Mouse (Mus musculus): ENCODE data around the gene Hist1h2ad. TPM values are rescaled to one million over a fixed set of nuclear protein-coding genes. Genes with fewer than 3 reads are reported as not detected.

Gene Hist1h2ad
- polyA plus RNA-seq, 1 experiment from 2014 or later = 2.7 TPM

Small RNA genes within 50 kb of the gene (microRNA-seq; reads per million reads assigned to microRNA genes)
- not detected for gene Gm44297
- gene Gm44359 = not detected
- gene Gm44394 = not detected

Other genes with a start within 250 kb of the Hist1h2ad start
- 30.1 and 31.7 TPM in 2 replicates for gene Zfp322a, start 205.2 kb upstream of the Hist1h2ad start, polyA plus RNA-seq (2015; fragmentation: Nextera tagmentation; extraction: Ambion mirVana)
- 10.2 and 11.2 TPM in 2 replicates for gene Abt1, start 150.5 kb upstream of the Hist1h2ad start, polyA plus RNA-seq (2015; fragmentation: Nextera tagmentation; extraction: Ambion mirVana)
- 0.07 and 0.11 TPM in 2 replicates for gene Btn1a1, start 108.5 kb upstream of the Hist1h2ad start, polyA plus RNA-seq (2015; fragmentation: Nextera tagmentation; extraction: Ambion mirVana)
- gene Btn2a2, start 85.5 kb upstream of the Hist1h2ad start, polyA plus RNA-seq (2015; fragmentation: Nextera tagmentation; extraction: Ambion mirVana) = 0.12 TPM in 2 replicates
- gene Hist1h4h, start 43.3 kb upstream of the Hist1h2ad start, polyA plus RNA-seq (2015; fragmentation: Nextera tagmentation; extraction: Ambion mirVana) = 3.5 and 3.7 TPM in 2 replicates
- 2.5 and 3.6 TPM in 2 replicates for gene Hist1h2af, start 40.5 kb upstream of the Hist1h2ad start, polyA plus RNA-seq (2015; fragmentation: Nextera tagmentation; extraction: Ambion mirVana)
- gene Hist1h3g, start 39.0 kb upstream of the Hist1h2ad start, polyA plus RNA-seq (2015; fragmentation: Nextera tagmentation; extraction: Ambion mirVana) = 2.6 and 3.7 TPM in 2 replicates
- 0.65 and 0.94 TPM in 2 replicates for gene Hist1h2bh, start 31.0 kb upstream of the Hist1h2ad start, polyA plus RNA-seq (2015; fragmentation: Nextera tagmentation; extraction: Ambion mirVana)
- gene Hist1h3f, start 30.3 kb upstream of the Hist1h2ad start, polyA plus RNA-seq (2015; fragmentation: Nextera tagmentation; extraction: Ambion mirVana) = 0.44 and 0.60 TPM in 2 replicates
- 0.68 and 0.98 TPM in 2 replicates for gene Hist1h4f, start 22.7 kb upstream of the Hist1h2ad start, polyA plus RNA-seq (2015; fragmentation: Nextera tagmentation; extraction: Ambion mirVana)
- gene Hist1h1d, start 21.1 kb upstream of the Hist1h2ad start, polyA plus RNA-seq (2015; fragmentation: Nextera tagmentation; extraction: Ambion mirVana) = 0.28 and 0.42 TPM in 2 replicates
- 2.7 and 4.1 TPM in 2 replicates for gene Hist1h3e, start 12.0 kb upstream of the Hist1h2ad start, polyA plus RNA-seq (2015; fragmentation: Nextera tagmentation; extraction: Ambion mirVana)
- 39.1 and 46.5 TPM in 2 replicates for gene Hist1h2ae, start 3.2 kb upstream of the Hist1h2ad start, polyA plus RNA-seq (2015; fragmentation: Nextera tagmentation; extraction: Ambion mirVana)
- 8.7 and 8.8 TPM in 2 replicates for gene Hist1h2bg, start 3.0 kb upstream of the Hist1h2ad start, polyA plus RNA-seq (2015; fragmentation: Nextera tagmentation; extraction: Ambion mirVana)
- 0.62 and 2.1 TPM in 2 replicates for gene Hist1h2bf, start 185 bp upstream of the Hist1h2ad start, polyA plus RNA-seq (2015; fragmentation: Nextera tagmentation; extraction: Ambion mirVana)
- gene Hist1h3d, start 1.4 kb downstream of the Hist1h2ad start, polyA plus RNA-seq (2015; fragmentation: Nextera tagmentation; extraction: Ambion mirVana) = 3.8 and 4.8 TPM in 2 replicates
- gene Hist1h4d, start 7.2 kb downstream of the Hist1h2ad start, polyA plus RNA-seq (2015; fragmentation: Nextera tagmentation; extraction: Ambion mirVana) = 61.7 and 73.9 TPM in 2 replicates
- gene Hist1h2be, start 46.7 kb downstream of the Hist1h2ad start, polyA plus RNA-seq (2015; fragmentation: Nextera tagmentation; extraction: Ambion mirVana) = 1.4 and 2.3 TPM in 2 replicates
- 10.4 and 13.7 TPM in 2 replicates for gene Hist1h1e, start 48.2 kb downstream of the Hist1h2ad start, polyA plus RNA-seq (2015; fragmentation: Nextera tagmentation; extraction: Ambion mirVana)
- gene Hist1h2ac, start 109.6 kb downstream of the Hist1h2ad start, polyA plus RNA-seq (2015; fragmentation: Nextera tagmentation; extraction: Ambion mirVana) = 0.94 and 1.0 TPM in 2 replicates
- gene Hist1h2bc, start 109.8 kb downstream of the Hist1h2ad start, polyA plus RNA-seq (2015; fragmentation: Nextera tagmentation; extraction: Ambion mirVana) = 101 and 110 TPM in 2 replicates
- 0.15 and 0.20 TPM in 2 replicates for gene Hist1h1t, start 121.4 kb downstream of the Hist1h2ad start, polyA plus RNA-seq (2015; fragmentation: Nextera tagmentation; extraction: Ambion mirVana)
- 2.9 and 3.1 TPM in 2 replicates for gene Hist1h4c, start 124.1 kb downstream of the Hist1h2ad start, polyA plus RNA-seq (2015; fragmentation: Nextera tagmentation; extraction: Ambion mirVana)
- 8.5 and 9.7 TPM in 2 replicates for gene Hfe, start 136.5 kb downstream of the Hist1h2ad start, polyA plus RNA-seq (2015; fragmentation: Nextera tagmentation; extraction: Ambion mirVana)
- gene Hist1h1c, start 164.4 kb downstream of the Hist1h2ad start, polyA plus RNA-seq (2015; fragmentation: Nextera tagmentation; extraction: Ambion mirVana) = 33.6 and 35.3 TPM in 2 replicates
- gene Hist1h3c, start 171.2 kb downstream of the Hist1h2ad start, polyA plus RNA-seq (2015; fragmentation: Nextera tagmentation; extraction: Ambion mirVana) = 3.2 and 4.9 TPM in 2 replicates
- gene Hist1h2bb, start 172.4 kb downstream of the Hist1h2ad start, polyA plus RNA-seq (2015; fragmentation: Nextera tagmentation; extraction: Ambion mirVana) = 1.7 and 2.0 TPM in 2 replicates
- gene Hist1h2ab, start 176.7 kb downstream of the Hist1h2ad start, polyA plus RNA-seq (2015; fragmentation: Nextera tagmentation; extraction: Ambion mirVana) = 16.9 and 20.0 TPM in 2 replicates
- gene Hist1h3b, start 177.9 kb downstream of the Hist1h2ad start, polyA plus RNA-seq (2015; fragmentation: Nextera tagmentation; extraction: Ambion mirVana) = 4.7 and 7.4 TPM in 2 replicates
- 1.4 and 2.1 TPM in 2 replicates for gene Hist1h4b, start 182.6 kb downstream of the Hist1h2ad start, polyA plus RNA-seq (2015; fragmentation: Nextera tagmentation; extraction: Ambion mirVana)
- gene Hist1h4a, start 186.8 kb downstream of the Hist1h2ad start, polyA plus RNA-seq (2015; fragmentation: Nextera tagmentation; extraction: Ambion mirVana) = 0.60 TPM in 1 of 2 replicates, not detected in the other
- gene Hist1h3a, start 188.0 kb downstream of the Hist1h2ad start, polyA plus RNA-seq (2015; fragmentation: Nextera tagmentation; extraction: Ambion mirVana) = 3.1 and 4.2 TPM in 2 replicates
- 0.38 and 0.99 TPM in 2 replicates for gene Hist1h1a, start 189.3 kb downstream of the Hist1h2ad start, polyA plus RNA-seq (2015; fragmentation: Nextera tagmentation; extraction: Ambion mirVana)
- gene Trim38, start 195.5 kb downstream of the Hist1h2ad start, polyA plus RNA-seq (2015; fragmentation: Nextera tagmentation; extraction: Ambion mirVana) = 0.11 and 0.12 TPM in 2 replicates
- 0.11 TPM in 1 of 2 replicates, not detected in the other for gene Slc17a2, start 232.6 kb downstream of the Hist1h2ad start, polyA plus RNA-seq (2015; fragmentation: Nextera tagmentation; extraction: Ambion mirVana)